Mouse (Mus musculus): ENCODE measurements at regions not wholly inside any gene's neighbourhood (a gene's known extent, or its start where the extent isn't known, plus 50 kb on each side); places are given as distances from the start of the nearest gene placed in this dataset.

GRCm38 (mm10) chr3:126491251-126491913 lies 104.7 kb upstream of the Camk2d start:
- no peak for DNase-seq
- intact Hi-C loops (cut with DNase I), result no loop called here

GRCm38 (mm10) chr3:126491914-126492265 lies 104.2 kb upstream of the Camk2d start:
- DNase-seq, result no peak
- intact Hi-C loops (cut with DNase I), result no loop called here

GRCm38 (mm10) chr3:126498823-126499222 lies 97.3 kb upstream of the Camk2d start:
- DNase-seq, result no peak
- intact Hi-C loops (cut with DNase I), result no loop called here

- no peak for DNase-seq
- intact Hi-C loops (cut with DNase I), result no loop called here
Measured at GRCm38 (mm10) chr3:126500247-126500646, 95.9 kb upstream of the Camk2d start.

- intact Hi-C loops (cut with DNase I), result no loop called here
- DNase-seq, result no peak
Measured at GRCm38 (mm10) chr3:126501826-126502225, 94.3 kb upstream of the Camk2d start.

- intact Hi-C loops (cut with DNase I), result no loop called here
- DNase-seq, result no peak
Measured at GRCm38 (mm10) chr3:126505685-126506084, 90.4 kb upstream of the Camk2d start.

- intact Hi-C loops (cut with DNase I), result no loop called here
- no peak for DNase-seq
Measured at GRCm38 (mm10) chr3:126514842-126515241, 81.3 kb upstream of the Camk2d start.

GRCm38 (mm10) chr3:126534118-126534820 lies 61.8 kb upstream of the Camk2d start:
- intact Hi-C loops (cut with DNase I), result no loop called here
- DNase-seq, result no peak

GRCm38 (mm10) chr3:126535340-126535739 lies 60.8 kb upstream of the Camk2d start:
- intact Hi-C loops (cut with DNase I), result no loop called here
- no peak for DNase-seq

GRCm38 (mm10) chr3:126538516-126538915 lies 57.6 kb upstream of the Camk2d start:
- intact Hi-C loops (cut with DNase I), result no loop called here
- no peak for DNase-seq

GRCm38 (mm10) chr3:126541105-126541504 lies 55.0 kb upstream of the Camk2d start:
- peak; percentile 31 to 41 for DNase-seq
- intact Hi-C loops (cut with DNase I), result no loop called here
